Mouse (Mus musculus): ENCODE results near the gene Deaf1. TPM values are rescaled to one million over a fixed set of nuclear protein-coding genes. Genes with fewer than 3 reads are reported as not detected.

Deaf1 gene
- total RNA-seq (2021): 100 to 1,000 TPM; 246 to 267 TPM

- intact Hi-C loops (cut with DNase I): no loop called here
- DNase-seq: peak; percentile 100
Measured at GRCm38 (mm10) chr7:141327469-141328372, at the start of gene Deaf1, which contains the start of gene Tmem80. Deaf1 (minus strand) TSS chr7:141327690. Tmem80 (plus strand) TSS chr7:141327739.

- no peak for DNase-seq
- intact Hi-C loops (cut with DNase I): no loop called here
Measured at GRCm38 (mm10) chr7:141374399-141374798, 46.9 kb upstream of the Deaf1 start.

- intact Hi-C loops (cut with DNase I): no loop called here
- peak; percentile 27 for DNase-seq
Measured at GRCm38 (mm10) chr7:141373611-141374010, 46.1 kb upstream of the Deaf1 start.

GRCm38 (mm10) chr7:141371942-141372595 is 44.6 kb upstream of the Deaf1 start:
- no peak for DNase-seq
- intact Hi-C loops (cut with DNase I): no loop called here

GRCm38 (mm10) chr7:141369918-141370317 is 42.4 kb upstream of the Deaf1 start:
- no peak for DNase-seq
- intact Hi-C loops (cut with DNase I): loop anchor here (10.0 kb wide), 1 partner anchor 105 kb away; the partner anchor contains the start of gene Irf7

GRCm38 (mm10) chr7:141367358-141367757 is 39.9 kb upstream of the Deaf1 start:
- intact Hi-C loops (cut with DNase I): loop anchor here (10.0 kb wide), 1 partner anchor 103 kb away; the partner anchor contains the start of gene Irf7
- DNase-seq: no peak

- intact Hi-C loops (cut with DNase I): loop anchor here (10.0 kb wide), 1 partner anchor 100 kb away; the partner anchor contains the start of gene Irf7
- no peak for DNase-seq
Measured at GRCm38 (mm10) chr7:141365049-141365445, 37.6 kb upstream of the Deaf1 start.

- intact Hi-C loops (cut with DNase I): loop anchor here (10.0 kb wide), 1 partner anchor 100 kb away; the partner anchor contains the start of gene Irf7
- DNase-seq: no peak
Measured at GRCm38 (mm10) chr7:141364349-141365048, 37.0 kb upstream of the Deaf1 start.

- intact Hi-C loops (cut with DNase I): loop anchor here (10.0 kb wide), 1 partner anchor 99 kb away; the partner anchor contains the start of gene Irf7
- no peak for DNase-seq
Measured at GRCm38 (mm10) chr7:141363752-141364125, 36.2 kb upstream of the Deaf1 start.

- intact Hi-C loops (cut with DNase I): loop anchor here (10.0 kb wide), 1 partner anchor 98 kb away; the partner anchor contains the start of gene Irf7
- DNase-seq: peak; percentile 74
Measured at GRCm38 (mm10) chr7:141363106-141363751, 35.7 kb upstream of the Deaf1 start.

- DNase-seq: peak; percentile 41
- intact Hi-C loops (cut with DNase I): loop anchor here (10.0 kb wide), 1 partner anchor 97 kb away; the partner anchor contains the start of gene Irf7
Measured at GRCm38 (mm10) chr7:141361510-141361909, 34.0 kb upstream of the Deaf1 start.

GRCm38 (mm10) chr7:141356971-141357370 is 29.5 kb upstream of the Deaf1 start:
- DNase-seq: peak; percentile 59
- intact Hi-C loops (cut with DNase I): no loop called here

- intact Hi-C loops (cut with DNase I): no loop called here
- peak; percentile 84 for DNase-seq
Measured at GRCm38 (mm10) chr7:141355626-141356326, 28.3 kb upstream of the Deaf1 start.

GRCm38 (mm10) chr7:141355051-141355450 is 27.6 kb upstream of the Deaf1 start:
- DNase-seq: peak; percentile 46
- intact Hi-C loops (cut with DNase I): no loop called here

GRCm38 (mm10) chr7:141351061-141351460 is 23.6 kb upstream of the Deaf1 start:
- no peak for DNase-seq

GRCm38 (mm10) chr7:141344787-141345186 is 17.3 kb upstream of the Deaf1 start:
- no peak for DNase-seq
- intact Hi-C loops (cut with DNase I): no loop called here

More at GRCm38 (mm10) chr7:141351061-141351460, 23.6 kb upstream of the Deaf1 start:
- intact Hi-C loops (cut with DNase I): no loop called here

- intact Hi-C loops (cut with DNase I): no loop called here
- no peak for DNase-seq
Measured at GRCm38 (mm10) chr7:141343696-141344095, 16.2 kb upstream of the Deaf1 start.

GRCm38 (mm10) chr7:141343230-141343629 is 15.7 kb upstream of the Deaf1 start:
- intact Hi-C loops (cut with DNase I): no loop called here
- no peak for DNase-seq

- intact Hi-C loops (cut with DNase I): no loop called here
Measured at GRCm38 (mm10) chr7:141341689-141342226, 14.3 kb upstream of the Deaf1 start.

More at GRCm38 (mm10) chr7:141341689-141342226, 14.3 kb upstream of the Deaf1 start:
- no peak for DNase-seq
